Mouse (Mus musculus): Measurements from ENCODE around the gene Arl15. TPM values are rescaled to one million over a fixed set of nuclear protein-coding genes. Genes with fewer than 3 reads are reported as not detected.
A peak's percentile ranks its signal among the peaks of the same experiment; 100 is the strongest.
"Not testable (repeated sequence)": the region's sequence is repeated elsewhere in the genome, so short reads cannot be mapped to it uniquely, and the experiment has no call there.

The Arl15 gene
- polyA plus RNA-seq, 1 experiment from 2014 or later = 10.6 TPM

GRCm38 (mm10) chr13:113770340-113770739, 24.0 kb upstream of the Arl15 start:
- H3K9ac ChIP-seq (ENCODE audit: low read length) = no peak overlapping the region
- WGBS = 90% methylated on average over 5 of the region's 5 CpGs
- H3K27ac ChIP-seq (ENCODE audit: low read length) = no peak overlapping the region
- no peaks in the 10 kb centered on the region for H3K36me3 ChIP-seq (ENCODE audit: control insufficient read depth, insufficient read depth, low read length)
- no peaks in the 10 kb centered on the region for H3K4me1 ChIP-seq (replicated peaks; ENCODE audit: control insufficient read depth, insufficient read depth, low read length)
- no peak overlapping the region for H3K4me2 ChIP-seq (ENCODE audit: low read depth, low read length)
- H3K27me3 ChIP-seq (ENCODE audit: control insufficient read depth, insufficient read depth, low read depth, low read length) = no peaks in the 10 kb centered on the region
- H3K9me3 ChIP-seq (ENCODE audit: control insufficient read depth, low read length) = no peaks in the 10 kb centered on the region
- H3K4me3 ChIP-seq (ENCODE audit: low read length) = no peak overlapping the region
- no peak for ATAC-seq (ENCODE audit: low read depth)

DNA sequence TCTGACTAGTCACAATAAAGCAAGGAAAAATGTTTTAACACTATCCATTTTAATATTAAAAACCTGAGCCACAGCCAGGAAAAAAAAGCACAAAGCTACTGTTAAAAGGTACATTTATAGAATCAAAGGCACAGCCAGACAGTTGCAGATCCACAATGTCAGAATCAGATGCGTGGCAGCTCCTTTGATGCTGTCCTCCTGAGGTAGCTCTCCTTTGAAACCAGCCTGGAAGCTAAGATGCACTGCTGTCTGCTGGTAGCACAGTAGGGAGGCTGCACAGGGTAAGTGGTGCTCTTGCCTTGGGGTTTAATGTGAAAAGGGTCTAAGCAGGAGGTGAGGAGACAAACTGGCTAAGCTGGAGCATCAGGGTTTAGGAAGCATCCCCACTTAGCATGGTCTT, 23.0 kb upstream of the Arl15 start:
- Histone ChIP-seq H3K27ac (ENCODE audit: low read length) (no peak overlapping the region), H3K4me1 (replicated peaks; ENCODE audit: control insufficient read depth, insufficient read depth, low read length) (no peaks in the 10 kb centered on the region), H3K9me3 (ENCODE audit: control insufficient read depth, low read length) (no peaks in the 10 kb centered on the region), H3K4me2 (ENCODE audit: low read depth, low read length) (no peak overlapping the region), H3K4me3 (ENCODE audit: low read length) (no peak overlapping the region), H3K9ac (ENCODE audit: low read length) (no peak overlapping the region), H3K36me3 (ENCODE audit: control insufficient read depth, insufficient read depth, low read length) (no peaks in the 10 kb centered on the region), H3K27me3 (ENCODE audit: control insufficient read depth, insufficient read depth, low read depth, low read length) (no peaks in the 10 kb centered on the region)
- 44% methylated on average over 1 of the region's 1 CpGs for WGBS
- no peak for ATAC-seq (ENCODE audit: low read depth)

DNA sequence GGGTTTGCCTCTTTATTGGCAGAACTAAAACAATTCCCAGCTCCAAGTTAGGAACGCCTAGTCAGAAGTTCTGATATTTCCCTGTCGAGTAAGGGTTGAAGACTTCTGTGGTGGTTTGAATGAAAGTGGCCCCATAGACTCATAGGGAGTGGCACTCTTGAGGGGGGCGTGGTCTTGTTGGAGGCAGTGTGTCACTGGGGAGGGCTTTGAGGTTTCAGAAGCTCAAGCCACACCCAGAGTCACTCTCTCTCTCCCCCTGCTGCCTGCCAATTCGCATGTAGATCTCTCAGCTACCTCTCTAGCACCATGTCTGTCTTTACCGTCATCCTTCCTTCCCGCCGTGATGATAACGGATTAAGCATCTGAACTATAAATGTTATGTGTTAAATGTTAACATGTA, 19.5 kb upstream of the Arl15 start:
- no peaks in the 10 kb centered on the region for H3K27me3 ChIP-seq (ENCODE audit: control insufficient read depth, insufficient read depth, low read depth, low read length)
- H3K36me3 ChIP-seq (ENCODE audit: control insufficient read depth, insufficient read depth, low read length) = no peaks in the 10 kb centered on the region
- H3K4me3 ChIP-seq (ENCODE audit: low read length) = no peak overlapping the region
- H3K9ac ChIP-seq (ENCODE audit: low read length) = no peak overlapping the region
- H3K9me3 ChIP-seq (ENCODE audit: control insufficient read depth, low read length) = no peaks in the 10 kb centered on the region
- ATAC-seq (ENCODE audit: low read depth) = no peak
- no peak overlapping the region for H3K4me2 ChIP-seq (ENCODE audit: low read depth, low read length)
- 89% methylated on average over 8 of the region's 8 CpGs for WGBS
- no peak overlapping the region for H3K27ac ChIP-seq (ENCODE audit: low read length)
- no peaks in the 10 kb centered on the region for H3K4me1 ChIP-seq (replicated peaks; ENCODE audit: control insufficient read depth, insufficient read depth, low read length)

GRCm38 (mm10) chr13:113775244-113776140, 18.8 kb upstream of the Arl15 start:
- no peak overlapping the region for H3K4me3 ChIP-seq (ENCODE audit: low read length)
- 81% methylated on average over 10 of the region's 10 CpGs for WGBS
- no peaks in the 10 kb centered on the region for H3K4me1 ChIP-seq (replicated peaks; ENCODE audit: control insufficient read depth, insufficient read depth, low read length)
- H3K36me3 ChIP-seq (ENCODE audit: control insufficient read depth, insufficient read depth, low read length) = no peaks in the 10 kb centered on the region
- H3K9ac ChIP-seq (ENCODE audit: low read length) = no peak overlapping the region
- H3K9me3 ChIP-seq (ENCODE audit: control insufficient read depth, low read length) = no peaks in the 10 kb centered on the region
- H3K27ac ChIP-seq (ENCODE audit: low read length) = no peak overlapping the region
- no peaks in the 10 kb centered on the region for H3K27me3 ChIP-seq (ENCODE audit: control insufficient read depth, insufficient read depth, low read depth, low read length)
- no peak overlapping the region for H3K4me2 ChIP-seq (ENCODE audit: low read depth, low read length)
- ATAC-seq (ENCODE audit: low read depth) = no peak

DNA sequence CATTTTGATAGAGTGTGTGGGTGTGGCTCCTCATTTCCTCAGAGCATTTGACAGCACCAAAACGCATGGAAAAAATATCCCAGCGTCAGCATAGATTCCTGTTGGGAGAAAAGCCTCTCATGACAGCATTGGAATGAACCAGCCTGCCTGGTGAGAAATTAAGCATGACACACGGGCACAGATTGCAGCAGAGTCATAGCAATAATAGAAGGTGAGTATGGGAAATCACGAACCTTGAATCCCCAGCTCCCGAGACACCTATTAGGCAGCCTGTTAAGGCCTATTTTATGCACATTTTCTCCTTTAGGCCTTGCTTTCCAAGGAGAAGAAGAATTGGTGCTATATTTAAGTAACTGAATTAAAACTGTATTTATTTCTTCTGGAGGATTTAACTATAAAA, 8.5 kb upstream of the Arl15 start:
- H3K4me3 ChIP-seq (ENCODE audit: low read length) = no peak overlapping the region
- no peak overlapping the region for H3K4me2 ChIP-seq (ENCODE audit: low read depth, low read length)
- H3K9ac ChIP-seq (ENCODE audit: low read length) = no peak overlapping the region
- no peaks in the 10 kb centered on the region for H3K9me3 ChIP-seq (ENCODE audit: control insufficient read depth, low read length)
- H3K27ac ChIP-seq (ENCODE audit: low read length) = no peak overlapping the region
- ATAC-seq (ENCODE audit: low read depth) = no peak
- H3K36me3 ChIP-seq (ENCODE audit: control insufficient read depth, insufficient read depth, low read length) = no peaks in the 10 kb centered on the region
- 79% methylated on average over 5 of the region's 5 CpGs for WGBS
- no peaks in the 10 kb centered on the region for H3K4me1 ChIP-seq (replicated peaks; ENCODE audit: control insufficient read depth, insufficient read depth, low read length)
- no peaks in the 10 kb centered on the region for H3K27me3 ChIP-seq (ENCODE audit: control insufficient read depth, insufficient read depth, low read depth, low read length)

DNA sequence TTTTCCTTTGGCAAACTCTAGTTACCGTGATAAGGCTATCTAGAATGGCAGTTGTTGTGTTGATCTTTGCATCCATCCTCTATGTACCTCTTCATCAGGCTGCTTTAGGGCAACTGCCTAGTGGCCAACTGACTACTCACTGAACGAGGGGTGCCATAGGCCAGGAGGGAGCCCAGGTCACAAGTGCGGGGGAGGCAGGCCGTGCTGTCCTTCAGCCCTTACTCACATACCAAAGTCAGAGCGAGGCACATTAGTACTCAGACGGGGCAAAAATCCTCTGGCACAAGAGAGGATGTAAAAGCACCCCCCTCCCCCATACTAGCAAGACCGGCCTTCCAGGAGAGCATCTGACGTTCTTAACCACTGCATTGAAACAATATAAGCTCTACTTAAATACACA, 7.2 kb upstream of the Arl15 start:
- WGBS = 51% methylated on average over 8 of the region's 8 CpGs

DNA sequence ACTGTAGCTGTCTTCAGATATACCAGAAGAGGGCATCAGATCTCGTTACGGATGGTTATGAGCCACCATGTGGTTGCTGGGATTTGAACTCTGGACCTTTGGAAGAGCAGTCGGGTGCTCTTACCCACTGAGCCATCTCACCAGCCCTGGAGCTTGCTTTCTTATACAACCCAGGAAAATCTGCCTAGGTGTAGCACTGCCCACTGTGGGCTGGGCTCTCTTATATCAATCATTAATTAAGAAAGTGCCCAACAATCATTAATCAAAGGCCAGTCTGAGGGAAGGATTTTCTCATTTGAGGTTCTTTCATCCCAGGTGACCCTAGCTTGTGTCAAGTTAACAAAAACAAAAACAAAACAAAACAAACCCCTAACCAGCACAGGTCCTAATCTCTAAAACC, 4.3 kb upstream of the Arl15 start:
- not testable (repeated sequence) for H3K36me3 ChIP-seq (ENCODE audit: control insufficient read depth, insufficient read depth, low read length); ATAC-seq (ENCODE audit: low read depth); H3K9ac ChIP-seq (ENCODE audit: low read length); H3K4me2 ChIP-seq (ENCODE audit: low read depth, low read length); H3K4me3 ChIP-seq (ENCODE audit: low read length); H3K27me3 ChIP-seq (ENCODE audit: control insufficient read depth, insufficient read depth, low read depth, low read length); H3K4me1 ChIP-seq (replicated peaks; ENCODE audit: control insufficient read depth, insufficient read depth, low read length); H3K9me3 ChIP-seq (ENCODE audit: control insufficient read depth, low read length); H3K27ac ChIP-seq (ENCODE audit: low read length)
- WGBS = 80% methylated on average over 1 of the region's 3 CpGs

More for the DNA sequence above, 7.2 kb upstream of the Arl15 start:
- Histone ChIP-seq H3K9me3 (ENCODE audit: control insufficient read depth, low read length) (no peaks in the 10 kb centered on the region), H3K27me3 (ENCODE audit: control insufficient read depth, insufficient read depth, low read depth, low read length) (no peaks in the 10 kb centered on the region), H3K27ac (ENCODE audit: low read length) (no peak overlapping the region), H3K9ac (ENCODE audit: low read length) (no peak overlapping the region), H3K4me1 (replicated peaks; ENCODE audit: control insufficient read depth, insufficient read depth, low read length) (no peaks in the 10 kb centered on the region), H3K36me3 (ENCODE audit: control insufficient read depth, insufficient read depth, low read length) (no peaks in the 10 kb centered on the region), H3K4me3 (ENCODE audit: low read length) (no peak overlapping the region), H3K4me2 (ENCODE audit: low read depth, low read length) (no peak overlapping the region)
- no peak for ATAC-seq (ENCODE audit: low read depth)

DNA sequence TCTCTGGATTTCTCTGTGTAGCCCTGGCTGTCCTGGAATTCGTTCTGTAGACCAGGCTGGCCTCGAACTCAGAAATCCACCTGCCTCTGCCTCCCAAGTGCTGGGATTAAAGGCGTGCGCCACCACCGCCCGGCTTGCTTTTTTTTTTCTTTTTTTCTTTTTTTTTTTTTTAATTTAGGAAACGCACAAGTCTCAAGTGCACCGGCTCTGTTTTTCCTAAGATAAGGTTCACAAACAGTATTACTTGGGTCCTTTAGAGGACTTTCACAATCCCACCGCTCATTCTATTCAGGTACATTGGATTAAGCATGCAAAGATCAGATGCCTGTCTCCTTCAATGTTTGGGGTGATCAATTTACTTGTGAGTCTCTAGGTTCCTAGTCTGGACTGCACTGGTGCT, 668 bp upstream of the Arl15 start:
- H3K4me2 ChIP-seq (ENCODE audit: low read depth, low read length) = peak overlapping the region; percentile 62
- WGBS = 67% methylated on average over 9 of the region's 9 CpGs
- peak overlapping the region; percentile 76 for H3K4me3 ChIP-seq (ENCODE audit: low read length)
- no peaks in the 10 kb centered on the region for H3K27me3 ChIP-seq (ENCODE audit: control insufficient read depth, insufficient read depth, low read depth, low read length)
- H3K9ac ChIP-seq (ENCODE audit: low read length) = peak overlapping the region; percentile 89
- no peak for ATAC-seq (ENCODE audit: low read depth)
- H3K4me1 ChIP-seq (replicated peaks; ENCODE audit: control insufficient read depth, insufficient read depth, low read length) = peaks cover 17% of the 10 kb centered on the region
- H3K36me3 ChIP-seq (ENCODE audit: control insufficient read depth, insufficient read depth, low read length) = no peaks in the 10 kb centered on the region
- H3K27ac ChIP-seq (ENCODE audit: low read length) = peak overlapping the region; percentile 84
- no peaks in the 10 kb centered on the region for H3K9me3 ChIP-seq (ENCODE audit: control insufficient read depth, low read length)

- peak; percentile 52 for ATAC-seq (ENCODE audit: low read depth)
- peak overlapping the region; percentile 87 for H3K9ac ChIP-seq (ENCODE audit: low read length)
- H3K4me2 ChIP-seq (ENCODE audit: low read depth, low read length) = peak overlapping the region; percentile 69
- H3K36me3 ChIP-seq (ENCODE audit: control insufficient read depth, insufficient read depth, low read length) = no peaks in the 10 kb centered on the region
- under 1% methylated on average over 47 of the region's 52 CpGs for WGBS
- peaks cover 17% of the 10 kb centered on the region for H3K4me1 ChIP-seq (replicated peaks; ENCODE audit: control insufficient read depth, insufficient read depth, low read length)
- H3K4me3 ChIP-seq (ENCODE audit: low read length) = peak overlapping the region; percentile 76
- no peaks in the 10 kb centered on the region for H3K9me3 ChIP-seq (ENCODE audit: control insufficient read depth, low read length)
- peak overlapping the region; percentile 88 for H3K27ac ChIP-seq (ENCODE audit: low read length)
- H3K27me3 ChIP-seq (ENCODE audit: control insufficient read depth, insufficient read depth, low read depth, low read length) = no peaks in the 10 kb centered on the region
These were observed 675 bp downstream of the Arl15 start for GRCm38 (mm10) chr13:113794705-113795655.

All from lung, embryonic 16.5 days (tissue).